Mouse (Mus musculus): ENCODE measurements around the gene 1700011M02Rik.

GRCm38 (mm10) chrX:102933571-102934394, 25.1 kb downstream of the 1700011M02Rik start:
- TF ChIP-seq CTCF (IDR thresholded peaks at IDR 0.05; ENCODE audit: borderline replicate concordance, control insufficient read depth, extremely low read depth, insufficient read depth, low read length, poor library complexity) (peak; percentile 59; the same call in 1 of the 2 replicates), POLR2A (IDR thresholded peaks at IDR 0.05; ENCODE audit: control insufficient read depth, extremely low read depth, insufficient read depth, low read length, poor library complexity) (no peak)
